Mouse (Mus musculus): ENCODE results near the gene Krt222. TPM values are rescaled to one million over a fixed set of nuclear protein-coding genes. Genes with fewer than 3 reads are reported as not detected.

Krt222 gene
- polyA plus RNA-seq, 1 experiment from 2014 or later, result 0.29 TPM

GRCm38 (mm10) chr11:99187348-99187747 lies 56.5 kb downstream of the Krt222 start:
- no peak overlapping the region for H3K4me2 ChIP-seq (ENCODE audit: low read length)
- TF ChIP-seq CTCF (IDR thresholded peaks at IDR 0.05; ENCODE audit: low read depth), result no peak
- no peaks in the 10 kb centered on the region for H3K9me3 ChIP-seq (replicated peaks; ENCODE audit: low read length)
- DNase-seq (ENCODE audit: low spot score) (no peak), ATAC-seq (replicated peaks; ENCODE audit: low FRiP score, low read depth) (no peak)
- no peak overlapping the region for H3K9ac ChIP-seq (ENCODE audit: low read depth, low read length)
- H3K27ac ChIP-seq, result no peak overlapping the region
- no peaks in the 10 kb centered on the region for H3K36me3 ChIP-seq (ENCODE audit: insufficient read depth, low read length)
- WGBS, result 92% methylated on average over 4 of the region's 4 CpGs
- no peaks in the 10 kb centered on the region for H3K4me1 ChIP-seq (replicated peaks; ENCODE audit: insufficient read depth, low read length)
- no peaks in the 10 kb centered on the region for H3K27me3 ChIP-seq (ENCODE audit: insufficient read depth, low read length)
- no peak overlapping the region for H3K4me3 ChIP-seq (replicated peaks; ENCODE audit: low read depth, low read length)

- no peak for TF ChIP-seq CTCF (IDR thresholded peaks at IDR 0.05; ENCODE audit: low read depth)
- Histone ChIP-seq H3K9ac (ENCODE audit: low read depth, low read length) (no peak overlapping the region), H3K27ac (no peak overlapping the region), H3K36me3 (ENCODE audit: insufficient read depth, low read length) (no peaks in the 10 kb centered on the region), H3K4me1 (replicated peaks; ENCODE audit: insufficient read depth, low read length) (no peaks in the 10 kb centered on the region), H3K4me3 (replicated peaks; ENCODE audit: low read depth, low read length) (no peak overlapping the region), H3K4me2 (ENCODE audit: low read length) (no peak overlapping the region), H3K9me3 (replicated peaks; ENCODE audit: low read length) (no peaks in the 10 kb centered on the region), H3K27me3 (ENCODE audit: insufficient read depth, low read length) (no peaks in the 10 kb centered on the region)
- DNase-seq (ENCODE audit: low spot score), result no peak
- WGBS, result 71% methylated on average over 2 of the region's 2 CpGs
- no peak for ATAC-seq (replicated peaks; ENCODE audit: low FRiP score, low read depth)
Measured at GRCm38 (mm10) chr11:99186836-99187235, 57.0 kb downstream of the Krt222 start.

Other genes with a start within 250 kb of the Krt222 start
- gene Top2a, start 219.9 kb downstream of the Krt222 start, polyA plus RNA-seq (2015; fragmentation: Nextera tagmentation; extraction: Ambion mirVana), result 70.5 and 85.9 TPM in 2 replicates
- 584 and 616 TPM in 2 replicates for gene Igfbp4, start 202.8 kb downstream of the Krt222 start, polyA plus RNA-seq (2015; fragmentation: Nextera tagmentation; extraction: Ambion mirVana)
- 0.13 and 0.16 TPM in 2 replicates for gene Tns4, start 154.8 kb downstream of the Krt222 start, polyA plus RNA-seq (2015; fragmentation: Nextera tagmentation; extraction: Ambion mirVana)
- gene Ccr7, start 89.0 kb downstream of the Krt222 start, polyA plus RNA-seq (2015; fragmentation: Nextera tagmentation; extraction: Ambion mirVana), result 0.08 and 0.19 TPM in 2 replicates
- gene Smarce1, start 13.1 kb downstream of the Krt222 start, polyA plus RNA-seq (2015; fragmentation: Nextera tagmentation; extraction: Ambion mirVana), result 154 and 196 TPM in 2 replicates
- gene Krt24, start 41.2 kb upstream of the Krt222 start, polyA plus RNA-seq (2015; fragmentation: Nextera tagmentation; extraction: Ambion mirVana), result not detected in 2 replicates
- 0.08 and 0.09 TPM in 2 replicates for gene Krt25, start 78.9 kb upstream of the Krt222 start, polyA plus RNA-seq (2015; fragmentation: Nextera tagmentation; extraction: Ambion mirVana)
- not detected in 2 replicates for gene Krt26, start 93.9 kb upstream of the Krt222 start, polyA plus RNA-seq (2015; fragmentation: Nextera tagmentation; extraction: Ambion mirVana)
- gene Krt27, start 107.0 kb upstream of the Krt222 start, polyA plus RNA-seq (2015; fragmentation: Nextera tagmentation; extraction: Ambion mirVana), result not detected in 2 replicates
- 0.32 TPM in 1 of 2 replicates, not detected in the other for gene Krt28, start 130.8 kb upstream of the Krt222 start, polyA plus RNA-seq (2015; fragmentation: Nextera tagmentation; extraction: Ambion mirVana)
- gene Krt10, start 145.3 kb upstream of the Krt222 start, polyA plus RNA-seq (2015; fragmentation: Nextera tagmentation; extraction: Ambion mirVana), result 35.5 and 42.6 TPM in 2 replicates
- gene Krt12, start 178.2 kb upstream of the Krt222 start, polyA plus RNA-seq (2015; fragmentation: Nextera tagmentation; extraction: Ambion mirVana), result not detected in 2 replicates
- gene Krt20, start 194.1 kb upstream of the Krt222 start, polyA plus RNA-seq (2015; fragmentation: Nextera tagmentation; extraction: Ambion mirVana), result 3.6 and 5.0 TPM in 2 replicates
- 30.6 and 31.8 TPM in 2 replicates for gene Krt23, start 249.1 kb upstream of the Krt222 start, polyA plus RNA-seq (2015; fragmentation: Nextera tagmentation; extraction: Ambion mirVana)